Mouse (Mus musculus) liver, embryonic 14.5 days (tissue): Measurements from ENCODE around the gene Gm44502. TPM values are rescaled to one million over a fixed set of nuclear protein-coding genes. Genes with fewer than 3 reads are reported as not detected.
A peak's percentile ranks its signal among the peaks of the same experiment; 100 is the strongest.

Experiments
- ATAC-seq: fragments of 200-750 bp; cut with Nextera tagmentation; 2 replicates; pipeline ENCODE4 v1.8.0; 2017; ENCODE audit warnings: moderate number of reproducible peaks, mild to moderate bottlenecking, moderate library complexity; ENCODE audit not compliant: insufficient read depth
- DNase-seq, 3 experiments: peaks; one replicate each; pipeline ENCODE4 v3.0.0-alpha.2; 2012 to 2013; ENCODE audit warnings: low read depth in 3 of 3, low spot score in 3 of 3
- H3K27ac ChIP-seq: fragments of 300-500 bp; sonication (generic); 2 replicates; pipeline ENCODE4 v1.5.1; 2014; ENCODE audit warnings: moderate library complexity, mild to moderate bottlenecking, control low read depth, inconsistent platforms
- H3K27me3 ChIP-seq: fragments of 300-500 bp; sonication (generic); 2 replicates; pipeline ENCODE4 v1.6.1; 2014; ENCODE audit warnings: mild to moderate bottlenecking, low read length, moderate library complexity; ENCODE audit not compliant: control insufficient read depth, insufficient read depth
- H3K36me3 ChIP-seq: fragments of 300-500 bp; sonication (generic); replicated peaks from 2 replicates; pipeline ENCODE4 v1.6.1; 2014; ENCODE audit warnings: low read depth; ENCODE audit not compliant: control insufficient read depth, insufficient read depth
- H3K4me1 ChIP-seq, 2 experiments: fragments of 200-500 bp in 1 of 2; fragments of 300-500 bp in 1 of 2; sonication (generic) in 1 of 2; replicated peaks; 2 replicates each; pipeline ENCODE4 v1.6.1; 2012 to 2014; ENCODE audit warnings: antibody characterized with exemption in 1 of 2, inconsistent platforms in 1 of 2, low read length in 1 of 2; ENCODE audit not compliant: control insufficient read depth in 2 of 2, insufficient read depth in 2 of 2
- H3K4me2 ChIP-seq: fragments of 300-500 bp; sonication (generic); 2 replicates; pipeline ENCODE4 v1.6.1; 2014; ENCODE audit warnings: low read depth, mild to moderate bottlenecking, control low read depth, moderate library complexity
- H3K4me3 ChIP-seq, 2 experiments: fragments of 200-500 bp in 1 of 2; fragments of 300-500 bp in 1 of 2; sonication (generic) in 1 of 2; 2 replicates each; pipeline ENCODE4 v1.5.1; 2012 to 2014; ENCODE audit warnings: low read depth in 2 of 2, low read length in 2 of 2, mild to moderate bottlenecking in 2 of 2, control low read depth in 1 of 2, inconsistent platforms in 1 of 2, moderate library complexity in 1 of 2; ENCODE audit not compliant: insufficient read depth in 1 of 2
- H3K9ac ChIP-seq: fragments of 300-500 bp; sonication (generic); replicated peaks from 2 replicates; pipeline ENCODE4 v1.6.1; 2014; ENCODE audit warnings: mild to moderate bottlenecking, control low read depth, moderate library complexity
- H3K9me3 ChIP-seq: fragments of 300-500 bp; sonication (generic); 2 replicates; pipeline ENCODE4 v1.6.1; 2016; ENCODE audit warnings: low read length, mixed read lengths; ENCODE audit not compliant: control insufficient read depth
- CTCF ChIP-seq: IDR thresholded peaks from 2 replicates; pipeline ENCODE4 v1.5.1; 2016; ENCODE audit warnings: antibody characterized with exemption, low read depth, control low read depth
- EP300 ChIP-seq: IDR thresholded peaks from 2 replicates; pipeline ENCODE4 v1.6.1; 2016; ENCODE audit warnings: antibody characterized with exemption, low read depth
- WGBS: fragments of 180-500 bp; shearing (Covaris S2); extraction: QIAGEN DNeasy Blood & Tissue Kit; methylation state at CpG from one replicate; pipeline ENCODE4 v1.1.7; 2014; ENCODE audit not compliant: insufficient replicate concordance; 5-methylcytosine and 5-hydroxymethylcytosine counted together
- polyA plus RNA-seq, 2 experiments: library from polyadenylated mRNA; depleted of rRNA in 1 of 2; stranded (reverse) in 1 of 2; unstranded in 1 of 2; fragments of >200 nt; fragmentation: Nextera tagmentation in 1 of 2; extraction: Ambion mirVana in 1 of 2; gene quantifications; 2 replicates each; pipeline versions ENCODE4 v1.2.1 to v1.2.3; 2012 to 2014

The Gm44502 gene
- polyA plus RNA-seq, 2 experiments, result 0.14 to 0.19 TPM

DNA sequence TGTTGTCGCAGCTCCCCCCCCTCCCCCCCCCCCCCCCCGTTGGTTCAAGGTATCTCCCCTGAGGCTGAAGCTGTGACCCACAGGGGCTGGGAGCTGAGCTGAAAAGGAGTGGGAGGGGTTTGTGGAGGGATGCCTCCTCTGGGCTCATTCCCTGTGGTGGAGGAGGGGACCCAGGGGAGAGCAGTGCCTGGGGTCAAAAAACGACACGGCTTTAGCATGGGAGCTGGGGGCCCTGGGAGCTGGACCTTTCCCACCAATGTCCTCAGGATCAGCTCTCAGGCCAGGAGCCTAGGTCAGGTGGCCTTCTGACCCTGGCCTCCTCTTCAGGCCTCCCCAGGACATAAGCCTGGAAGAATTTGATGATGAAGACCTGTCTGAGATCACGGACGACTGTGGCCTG is 25.4 kb upstream of the Gm44502 start:
- Histone ChIP-seq H3K9ac (no peak overlapping the region), H3K4me3 (no peak overlapping the region), H3K9me3 (no peaks in the 10 kb centered on the region), H3K4me1 (no peaks in the 10 kb centered on the region), H3K36me3 (no peaks in the 10 kb centered on the region), H3K27me3 (peaks cover 19% of the 10 kb centered on the region), H3K4me2 (no peak overlapping the region), H3K27ac (no peak overlapping the region)
- ATAC-seq (no peak), DNase-seq (no peak)
- no peak for TF ChIP-seq CTCF
- TF ChIP-seq EP300, result no peak
- 30% methylated on average over 4 of the region's 6 CpGs for WGBS

DNA sequence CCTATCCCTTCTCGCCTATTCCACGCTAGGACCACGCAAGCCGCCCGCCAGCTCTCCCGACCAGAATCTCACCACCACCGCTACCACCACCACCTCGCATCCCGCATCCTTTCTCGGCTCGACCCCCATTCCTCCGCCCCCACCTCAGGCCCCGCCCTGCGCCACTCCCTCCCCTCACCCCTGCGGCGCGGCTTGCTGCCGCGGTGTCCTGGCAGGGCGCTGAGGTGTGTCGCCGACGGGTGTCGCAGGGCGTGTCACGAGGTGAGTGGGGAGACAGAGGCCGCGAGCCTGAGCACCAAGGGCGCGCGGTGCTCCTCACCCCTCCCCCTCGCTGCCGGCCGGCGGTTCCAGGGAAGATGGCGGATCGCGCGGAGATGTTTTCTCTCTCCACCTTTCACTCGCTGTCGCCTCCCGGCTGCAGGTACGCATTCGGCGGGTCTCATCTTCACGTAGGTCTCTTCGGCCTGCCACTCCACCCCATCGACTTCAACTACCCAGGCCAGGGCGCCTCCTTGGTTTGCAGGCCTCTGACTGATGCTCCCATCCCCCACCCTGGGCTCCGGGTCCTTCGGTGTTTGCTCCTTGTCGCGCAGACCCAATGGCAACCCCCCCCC is 24.5 kb upstream of the Gm44502 start, which contains the start of gene Mapk8ip2:
TSS of gene Mapk8ip2 (plus strand) at position 49 of the 614 bp plus-strand sequence.
- Histone ChIP-seq H3K4me2 (peak within 1 kb of the TSS; percentile 50), H3K9me3 (no peaks in the 10 kb centered on the region), H3K27me3 (peaks cover 19% of the 10 kb centered on the region), H3K4me1 (no peaks in the 10 kb centered on the region), H3K36me3 (no peaks in the 10 kb centered on the region), H3K9ac (no peak within 1 kb of the TSS), H3K27ac (no peak within 1 kb of the TSS), H3K4me3 (peak within 1 kb of the TSS; percentile 8 to 26; a peak in 2 of 4 replicates)
- DNase-seq (no peak), ATAC-seq (no peak)
- WGBS, result 2% methylated on average over 53 of the region's 53 CpGs
- no peak for TF ChIP-seq CTCF
- TF ChIP-seq EP300, result no peak

DNA sequence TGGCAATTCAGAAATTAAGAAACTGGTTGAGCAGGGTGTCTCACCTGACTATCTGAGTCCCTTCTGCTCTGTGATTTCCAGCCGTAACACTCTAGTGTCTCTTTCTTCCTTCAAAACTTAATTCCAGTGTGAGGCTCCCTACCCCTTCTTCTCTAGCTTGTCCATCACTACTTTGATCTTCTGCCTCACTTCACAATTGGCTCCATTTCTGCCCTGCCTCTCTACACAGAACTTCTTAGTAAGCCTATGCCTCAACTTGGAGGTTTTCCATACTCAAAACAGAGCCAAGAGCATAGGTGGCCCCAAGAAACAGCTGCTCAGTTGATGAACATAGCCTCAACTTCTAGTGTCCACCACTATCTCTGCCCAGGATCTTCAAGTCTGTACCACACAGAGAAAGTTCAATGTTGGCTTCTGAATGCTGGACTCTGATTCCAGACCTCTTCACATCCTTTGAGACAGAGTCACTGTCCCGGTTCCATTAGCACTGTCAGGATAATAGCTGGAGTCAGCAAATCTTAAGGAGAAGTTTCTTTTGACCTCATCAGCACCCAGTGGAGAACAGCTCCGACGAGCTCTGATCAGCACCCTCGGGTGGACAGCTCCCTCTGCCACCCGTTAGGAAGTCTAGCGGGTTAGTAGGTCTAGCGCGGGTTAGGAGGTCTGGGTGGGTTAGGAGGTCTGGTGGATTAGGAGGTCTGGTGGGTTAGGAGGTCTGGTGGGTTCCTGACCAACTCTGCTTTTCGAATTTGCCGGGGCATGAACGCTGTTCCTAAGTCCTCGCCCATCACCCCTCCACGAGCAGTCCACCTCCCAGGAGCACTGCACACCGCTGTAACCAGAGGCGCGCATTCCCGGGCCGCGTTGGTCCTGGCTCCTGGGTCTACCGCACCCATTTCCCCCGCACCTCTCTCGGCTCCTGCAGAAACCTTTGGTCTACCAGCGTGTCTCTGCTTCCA is 23.7 kb upstream of the Gm44502 start:
- WGBS, result 3% methylated on average over 24 of the region's 24 CpGs
- Histone ChIP-seq H3K27ac (no peak overlapping the region), H3K4me2 (peak overlapping the region; percentile 50; the same call in 1 of the 2 replicates), H3K9me3 (no peaks in the 10 kb centered on the region), H3K4me1 (no peaks in the 10 kb centered on the region), H3K4me3 (no peak overlapping the region), H3K27me3 (peaks cover 19% of the 10 kb centered on the region), H3K36me3 (no peaks in the 10 kb centered on the region), H3K9ac (no peak overlapping the region)
- no peak for TF ChIP-seq EP300
- ATAC-seq (no peak), DNase-seq (peak in 2 of 3 experiments; percentile 39 to 43)

DNA sequence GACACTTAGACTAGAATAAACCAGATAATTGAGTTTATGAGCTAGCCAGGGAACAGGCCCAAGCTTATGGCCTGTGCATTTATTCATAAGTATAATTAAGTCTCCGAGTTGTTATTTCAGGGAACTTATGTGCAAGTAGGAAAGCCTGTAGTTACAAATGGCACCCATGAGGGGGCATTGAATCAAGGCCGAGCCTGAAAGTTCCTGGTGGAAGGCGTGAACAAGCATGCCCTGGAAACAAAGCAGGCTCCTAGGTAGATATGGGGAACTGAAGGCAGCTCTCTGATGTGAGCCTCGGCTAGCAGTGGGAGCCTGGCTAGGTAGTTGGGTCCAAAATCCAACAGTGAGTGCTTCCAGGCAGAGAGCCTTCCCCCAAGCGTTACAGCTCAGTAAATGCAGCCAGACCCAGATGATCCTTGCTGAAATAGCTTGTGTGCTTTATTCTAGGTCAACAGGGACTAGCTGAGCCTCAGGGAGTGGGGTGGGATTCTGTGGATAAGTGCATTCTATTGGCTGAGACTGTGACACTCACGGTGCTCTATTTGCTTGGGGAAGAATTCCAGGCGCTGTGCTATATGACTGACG is 13.1 kb upstream of the Gm44502 start:
- Histone ChIP-seq H3K9me3 (no peaks in the 10 kb centered on the region), H3K4me3 (no peak overlapping the region), H3K27ac (no peak overlapping the region), H3K4me1 (no peaks in the 10 kb centered on the region), H3K27me3 (no peaks in the 10 kb centered on the region), H3K9ac (no peak overlapping the region), H3K36me3 (no peaks in the 10 kb centered on the region), H3K4me2 (no peak overlapping the region)
- DNase-seq (no peak), ATAC-seq (no peak)
- WGBS, result 37% methylated on average over 8 of the region's 8 CpGs
- TF ChIP-seq CTCF (no peak), EP300 (no peak)

DNA sequence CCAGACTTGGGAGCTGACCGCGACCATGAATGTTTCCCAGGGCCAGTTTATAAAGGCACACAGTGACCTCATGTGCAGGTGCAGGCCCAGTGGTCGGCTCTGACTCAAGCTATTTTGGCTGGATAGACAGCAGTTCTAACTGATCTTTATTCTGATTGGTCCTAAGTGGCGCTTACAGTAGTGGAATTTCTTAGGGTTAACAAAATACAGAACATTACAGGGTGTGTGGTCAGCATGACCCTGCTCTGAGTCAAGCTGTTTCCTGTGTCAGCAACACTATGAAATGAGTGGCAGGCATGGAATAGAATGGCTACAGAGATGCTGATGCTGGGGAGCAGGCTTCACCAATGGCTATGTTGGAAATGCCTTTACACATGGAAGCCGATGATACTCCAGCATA is 6.4 kb upstream of the Gm44502 start:
- Histone ChIP-seq H3K9ac (no peak overlapping the region), H3K27me3 (no peaks in the 10 kb centered on the region), H3K9me3 (no peaks in the 10 kb centered on the region), H3K4me3 (no peak overlapping the region), H3K27ac (no peak overlapping the region), H3K36me3 (no peaks in the 10 kb centered on the region), H3K4me1 (peaks cover 0 to 4% of the 10 kb centered on the region in 2 experiments; a peak in 2 of 4 replicates), H3K4me2 (no peak overlapping the region)
- TF ChIP-seq CTCF, result no peak
- no peak for TF ChIP-seq EP300
- DNase-seq (no peak), ATAC-seq (no peak)
- WGBS, result 65% methylated on average over 5 of the region's 5 CpGs
